Mouse (Mus musculus): ENCODE measurements around the gene Ttc9. TPM values are rescaled to one million over a fixed set of nuclear protein-coding genes. Genes with fewer than 3 reads are reported as not detected.

Ttc9 gene
- 1.2 TPM for polyA plus RNA-seq (2014; fragmentation: Illumina TruSeq; extraction: RNeasy Lipid Tissue Mini Kit (QIAGEN cat#74804); ENCODE audit: low read depth, low replicate concordance)

GRCm38 (mm10) chr12:81630915-81631660, at the start of gene Ttc9:
Gene Ttc9, plus strand, starts transcription at chr12:81631249.

GRCm38 (mm10) chr12:81594902-81595671, 36.0 kb upstream of the Ttc9 start, which contains the start of gene Med6:
Gene Med6, minus strand, starts transcription at chr12:81595008.

Other genes starting within 250 kb of the Ttc9 start
- gene Adam4, start 209.3 kb upstream of the Ttc9 start, polyA plus RNA-seq (2014; fragmentation: Illumina TruSeq; extraction: RNeasy Lipid Tissue Mini Kit (QIAGEN cat#74804); ENCODE audit: low read depth, low replicate concordance), result 0.87 TPM
- 457 TPM for gene Cox16, start 146.1 kb upstream of the Ttc9 start, polyA plus RNA-seq (2014; fragmentation: Illumina TruSeq; extraction: RNeasy Lipid Tissue Mini Kit (QIAGEN cat#74804); ENCODE audit: low read depth, low replicate concordance)
- gene Gm20498, start 98.3 kb upstream of the Ttc9 start, polyA plus RNA-seq (2014; fragmentation: Illumina TruSeq; extraction: RNeasy Lipid Tissue Mini Kit (QIAGEN cat#74804); ENCODE audit: low read depth, low replicate concordance), result 23.0 TPM
- 173 TPM for gene Synj2bp, start 98.3 kb upstream of the Ttc9 start, polyA plus RNA-seq (2014; fragmentation: Illumina TruSeq; extraction: RNeasy Lipid Tissue Mini Kit (QIAGEN cat#74804); ENCODE audit: low read depth, low replicate concordance)
- not detected for gene Adam21, start 62.8 kb upstream of the Ttc9 start, polyA plus RNA-seq (2014; fragmentation: Illumina TruSeq; extraction: RNeasy Lipid Tissue Mini Kit (QIAGEN cat#74804); ENCODE audit: low read depth, low replicate concordance)
- 65.9 TPM for gene Med6, start 36.2 kb upstream of the Ttc9 start, polyA plus RNA-seq (2014; fragmentation: Illumina TruSeq; extraction: RNeasy Lipid Tissue Mini Kit (QIAGEN cat#74804); ENCODE audit: low read depth, low replicate concordance)
- 0.17 TPM for gene Map3k9, start 149.9 kb downstream of the Ttc9 start, polyA plus RNA-seq (2014; fragmentation: Illumina TruSeq; extraction: RNeasy Lipid Tissue Mini Kit (QIAGEN cat#74804); ENCODE audit: low read depth, low replicate concordance)
- gene Pcnx, start 228.8 kb downstream of the Ttc9 start, polyA plus RNA-seq (2014; fragmentation: Illumina TruSeq; extraction: RNeasy Lipid Tissue Mini Kit (QIAGEN cat#74804); ENCODE audit: low read depth, low replicate concordance), result 30.8 TPM